Mouse (Mus musculus): ENCODE results near the gene Ctsk.

DNA sequence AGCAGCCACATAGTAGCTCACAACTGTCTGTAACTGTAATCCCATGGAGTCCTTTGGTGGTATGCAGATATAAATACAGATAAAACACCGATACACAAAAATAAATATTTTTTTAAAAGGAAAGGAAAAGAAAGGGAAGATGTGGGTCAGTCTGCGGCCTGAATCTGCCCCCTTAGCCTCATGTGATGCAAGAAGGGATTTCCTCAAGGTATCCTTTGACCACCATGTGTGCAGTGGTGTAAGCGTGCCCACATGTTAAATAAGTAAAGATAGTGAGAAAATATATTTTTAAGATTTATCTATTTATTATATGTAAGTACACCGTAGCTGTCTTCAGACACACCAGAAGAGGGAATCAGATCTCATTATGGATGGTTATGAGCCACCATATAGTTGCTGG lies 40.8 kb downstream of the Ctsk start:
- TF ChIP-seq CTCF (IDR thresholded peaks at IDR 0.05; ENCODE audit: low read depth, low read length): no peak
- no peak for TF ChIP-seq POLR2A (IDR thresholded peaks at IDR 0.05; ENCODE audit: extremely low read depth, insufficient read depth, low read length)

All from liver, adult 2 months (tissue).